Mouse (Mus musculus) limb, embryonic 11.5 days (tissue): ENCODE measurements around the gene Gabpb1. TPM values are rescaled to one million over a fixed set of nuclear protein-coding genes. Genes with fewer than 3 reads are reported as not detected.

Experiments
- ATAC-seq: fragments of 200-750 bp; cut with Nextera tagmentation; 2 replicates; pipeline ENCODE4 v1.8.0; 2017; ENCODE audit warnings: low read depth; ENCODE audit not compliant: insufficient number of reproducible peaks, low FRiP score, low TSS enrichment
- DNase-seq: peaks from one replicate; pipeline ENCODE4 v3.0.0-alpha.2; 2015; ENCODE audit warnings: low spot score
- H3K27ac ChIP-seq: fragments of 300-500 bp; sonication (generic); replicated peaks from 2 replicates; pipeline ENCODE4 v1.5.1; 2014; ENCODE audit warnings: low read depth, mild to moderate bottlenecking, low read length
- H3K27me3 ChIP-seq: fragments of 300-500 bp; sonication (generic); 2 replicates; pipeline ENCODE4 v1.6.1; 2014; ENCODE audit warnings: mild to moderate bottlenecking, low read length, mixed read lengths; ENCODE audit not compliant: control insufficient read depth, insufficient read depth
- H3K36me3 ChIP-seq: fragments of 300-500 bp; sonication (generic); 2 replicates; pipeline ENCODE4 v1.6.1; 2014; ENCODE audit warnings: mild to moderate bottlenecking, low read length, moderate library complexity, mixed read lengths; ENCODE audit not compliant: control insufficient read depth, insufficient read depth
- H3K4me1 ChIP-seq: fragments of 300-500 bp; sonication (generic); 2 replicates; pipeline ENCODE4 v1.6.1; 2014; ENCODE audit warnings: low read length, mixed read lengths; ENCODE audit not compliant: control insufficient read depth, insufficient read depth
- H3K4me2 ChIP-seq: fragments of 300-500 bp; sonication (generic); 2 replicates; pipeline ENCODE4 v1.6.1; 2014; ENCODE audit warnings: low read depth, mild to moderate bottlenecking, moderate library complexity; ENCODE audit not compliant: severe bottlenecking
- H3K4me3 ChIP-seq: fragments of 300-500 bp; sonication (generic); 2 replicates; pipeline ENCODE4 v1.5.1; 2014; ENCODE audit warnings: low read depth, low read length
- H3K9ac ChIP-seq: fragments of 300-500 bp; sonication (generic); 2 replicates; pipeline ENCODE4 v1.6.1; 2014; ENCODE audit warnings: mild to moderate bottlenecking, low read length
- H3K9me3 ChIP-seq: fragments of 300-500 bp; sonication (generic); 2 replicates; pipeline ENCODE4 v1.6.1; 2016; ENCODE audit warnings: low read length; ENCODE audit not compliant: control insufficient read depth
- WGBS: fragments of 180-500 bp; shearing (Covaris S2); extraction: QIAGEN DNeasy Blood & Tissue Kit; methylation state at CpG from one replicate; pipeline ENCODE4 v1.1.7; 2014; 5-methylcytosine and 5-hydroxymethylcytosine counted together
- polyA plus RNA-seq: library from polyadenylated mRNA; unstranded; fragments of >200 nt; fragmentation: Nextera tagmentation; extraction: Ambion mirVana; gene quantifications from 2 replicates; pipeline ENCODE4 v1.2.1, GENCODE M21; 2014

Gabpb1 gene
- 109 and 111 TPM in 2 replicates for polyA plus RNA-seq

- H3K9me3 ChIP-seq, result no peaks in the 10 kb centered on the region
- H3K4me1 ChIP-seq, result peaks cover 5% of the 10 kb centered on the region; the same call in 1 of the 2 replicates
- H3K27ac ChIP-seq, result peak within 1 kb of the TSS; percentile 100
- H3K9ac ChIP-seq, result peak within 1 kb of the TSS; percentile 100
- peak within 1 kb of the TSS; percentile 73 for H3K4me3 ChIP-seq
- H3K27me3 ChIP-seq, result no peaks in the 10 kb centered on the region
- 27% methylated on average over 12 of the region's 12 CpGs for WGBS
- H3K4me2 ChIP-seq, result peak within 1 kb of the TSS; percentile 69
- peaks cover 5% of the 10 kb centered on the region for H3K36me3 ChIP-seq
- ATAC-seq (no peak), DNase-seq (no peak)
These were observed at the start of gene Gabpb1 for GRCm38 (mm10) chr2:126676122-126676515. Gabpb1 (minus strand) TSS chr2:126676337.

- Histone ChIP-seq H3K27me3 (no peaks in the 10 kb centered on the region), H3K36me3 (no peaks in the 10 kb centered on the region), H3K9me3 (no peaks in the 10 kb centered on the region), H3K4me2 (no peak overlapping the region), H3K9ac (no peak overlapping the region), H3K4me3 (no peak overlapping the region), H3K4me1 (no peaks in the 10 kb centered on the region), H3K27ac (no peak overlapping the region)
- DNase-seq (no peak), ATAC-seq (no peak)
These were observed 36.8 kb upstream of the Gabpb1 start for GRCm38 (mm10) chr2:126712950-126713349.

GRCm38 (mm10) chr2:126712526-126712925 is 36.4 kb upstream of the Gabpb1 start:
- WGBS, result 95% methylated on average over 5 of the region's 5 CpGs
- no peaks in the 10 kb centered on the region for H3K4me1 ChIP-seq

GRCm38 (mm10) chr2:126708361-126708760 is 32.2 kb upstream of the Gabpb1 start:
- Histone ChIP-seq H3K36me3 (no peaks in the 10 kb centered on the region), H3K27me3 (no peaks in the 10 kb centered on the region), H3K4me1 (no peaks in the 10 kb centered on the region), H3K4me2 (peak overlapping the region; percentile 48; the same call in 1 of the 2 replicates), H3K9ac (no peak overlapping the region), H3K27ac (no peak overlapping the region), H3K9me3 (no peaks in the 10 kb centered on the region), H3K4me3 (no peak overlapping the region; the same call in 1 of the 2 replicates)
- WGBS, result 84% methylated on average over 4 of the region's 4 CpGs
- DNase-seq (no peak), ATAC-seq (no peak)

More at GRCm38 (mm10) chr2:126712526-126712925, 36.4 kb upstream of the Gabpb1 start:
- no peak overlapping the region for H3K4me2 ChIP-seq
- H3K4me3 ChIP-seq, result no peak overlapping the region
- H3K27ac ChIP-seq, result no peak overlapping the region
- no peak overlapping the region for H3K9ac ChIP-seq
- ATAC-seq (no peak), DNase-seq (no peak)
- H3K36me3 ChIP-seq, result no peaks in the 10 kb centered on the region
- H3K9me3 ChIP-seq, result no peaks in the 10 kb centered on the region
- no peaks in the 10 kb centered on the region for H3K27me3 ChIP-seq

- ATAC-seq, result peak; percentile 79
- Histone ChIP-seq H3K9ac (peak overlapping the region; percentile 81), H3K27ac (no peak overlapping the region), H3K36me3 (no peaks in the 10 kb centered on the region), H3K4me1 (no peaks in the 10 kb centered on the region), H3K27me3 (no peaks in the 10 kb centered on the region), H3K4me3 (peak overlapping the region; percentile 81), H3K9me3 (no peaks in the 10 kb centered on the region), H3K4me2 (peak overlapping the region; percentile 48)
- DNase-seq, result no peak
- 0% methylated on average over 23 of the region's 23 CpGs for WGBS
These were observed 31.3 kb upstream of the Gabpb1 start for GRCm38 (mm10) chr2:126707438-126707779.

GRCm38 (mm10) chr2:126706759-126707437 is 30.8 kb upstream of the Gabpb1 start, which contains the start of gene Usp8:
Usp8 (plus strand) TSS chr2:126707328.
- Histone ChIP-seq H3K9me3 (no peaks in the 10 kb centered on the region), H3K4me2 (peak within 1 kb of the TSS; percentile 48), H3K27ac (no peak within 1 kb of the TSS), H3K4me3 (peak within 1 kb of the TSS; percentile 81), H3K9ac (peak within 1 kb of the TSS; percentile 81), H3K36me3 (no peaks in the 10 kb centered on the region), H3K27me3 (no peaks in the 10 kb centered on the region; the same call in 1 of the 2 replicates), H3K4me1 (no peaks in the 10 kb centered on the region)
- ATAC-seq (peak; percentile 98), DNase-seq (peak; percentile 98)
- WGBS, result 2% methylated on average over 47 of the region's 47 CpGs

- Histone ChIP-seq H3K9me3 (no peaks in the 10 kb centered on the region), H3K27ac (no peak overlapping the region), H3K4me1 (no peaks in the 10 kb centered on the region), H3K36me3 (no peaks in the 10 kb centered on the region), H3K9ac (no peak overlapping the region), H3K4me2 (no peak overlapping the region), H3K4me3 (no peak overlapping the region), H3K27me3 (no peaks in the 10 kb centered on the region)
- ATAC-seq, result no peak
- DNase-seq, result no peak
- WGBS, result 81% methylated on average over 6 of the region's 6 CpGs
These were observed 19.1 kb upstream of the Gabpb1 start for GRCm38 (mm10) chr2:126695285-126695684.

GRCm38 (mm10) chr2:126691290-126691689 is 15.2 kb upstream of the Gabpb1 start:
- Histone ChIP-seq H3K4me1 (no peaks in the 10 kb centered on the region), H3K27ac (no peak overlapping the region), H3K9ac (no peak overlapping the region), H3K4me3 (no peak overlapping the region), H3K27me3 (no peaks in the 10 kb centered on the region), H3K4me2 (no peak overlapping the region), H3K9me3 (no peaks in the 10 kb centered on the region), H3K36me3 (no peaks in the 10 kb centered on the region)
- 79% methylated on average over 3 of the region's 3 CpGs for WGBS
- DNase-seq (no peak), ATAC-seq (no peak)
